Mouse (Mus musculus) heart, embryonic 13.5 days (tissue): ENCODE measurements around the gene Sar1b. TPM values are rescaled to one million over a fixed set of nuclear protein-coding genes. Genes with fewer than 3 reads are reported as not detected.
"Not testable (repeated sequence)": the region's sequence is repeated elsewhere in the genome, so short reads cannot be mapped to it uniquely, and the experiment has no call there.

ENCODE experiments used
- ATAC-seq: fragments of 200-750 bp; cut with Nextera tagmentation; 2 replicates; pipeline ENCODE4 v1.8.0; 2017; ENCODE audit warnings: moderate TSS enrichment; ENCODE audit not compliant: insufficient number of reproducible peaks, low FRiP score, low TSS enrichment; ENCODE audit errors: extremely low read depth
- H3K27ac ChIP-seq: fragments of 300-500 bp; sonication (generic); replicated peaks from 2 replicates; pipeline ENCODE4 v1.5.1; 2015; ENCODE audit warnings: moderate library complexity, mild to moderate bottlenecking, inconsistent platforms
- H3K27me3 ChIP-seq: fragments of 300-500 bp; sonication (generic); replicated peaks from 2 replicates; pipeline ENCODE4 v1.6.1; 2015; ENCODE audit warnings: mild to moderate bottlenecking, inconsistent platforms
- H3K36me3 ChIP-seq: fragments of 300-500 bp; sonication (generic); 2 replicates; pipeline ENCODE4 v1.6.1; 2015; ENCODE audit warnings: mild to moderate bottlenecking, inconsistent platforms
- H3K4me1 ChIP-seq: fragments of 300-500 bp; sonication (generic); 2 replicates; pipeline ENCODE4 v1.6.1; 2015; ENCODE audit warnings: inconsistent platforms
- H3K4me2 ChIP-seq: fragments of 300-500 bp; sonication (generic); 2 replicates; pipeline ENCODE4 v1.6.1; 2015; ENCODE audit warnings: inconsistent platforms, mild to moderate bottlenecking, moderate library complexity
- H3K4me3 ChIP-seq: fragments of 300-500 bp; sonication (generic); 2 replicates; pipeline ENCODE4 v1.5.1; 2015; ENCODE audit warnings: moderate library complexity, mild to moderate bottlenecking, inconsistent platforms
- H3K9ac ChIP-seq: fragments of 300-500 bp; sonication (generic); 2 replicates; pipeline ENCODE4 v1.6.1; 2015; ENCODE audit warnings: inconsistent platforms, mild to moderate bottlenecking, moderate library complexity
- H3K9me3 ChIP-seq: fragments of 300-500 bp; sonication (generic); 2 replicates; pipeline ENCODE4 v1.6.1; 2016; ENCODE audit warnings: inconsistent platforms
- WGBS: fragments of 180-500 bp; shearing (Covaris S2); methylation state at CpG from one replicate; pipeline ENCODE4 v1.1.7; 2015; ENCODE audit warnings: mixed read lengths; 5-methylcytosine and 5-hydroxymethylcytosine counted together
- polyA plus RNA-seq: library from polyadenylated mRNA; unstranded; fragments of >200 nt; fragmentation: Nextera tagmentation; extraction: Ambion mirVana; gene quantifications from 2 replicates; pipeline ENCODE4 v1.2.1, GENCODE M21; 2015

Gene Sar1b
- polyA plus RNA-seq, 1 experiment from 2014 or later = 133 TPM

DNA sequence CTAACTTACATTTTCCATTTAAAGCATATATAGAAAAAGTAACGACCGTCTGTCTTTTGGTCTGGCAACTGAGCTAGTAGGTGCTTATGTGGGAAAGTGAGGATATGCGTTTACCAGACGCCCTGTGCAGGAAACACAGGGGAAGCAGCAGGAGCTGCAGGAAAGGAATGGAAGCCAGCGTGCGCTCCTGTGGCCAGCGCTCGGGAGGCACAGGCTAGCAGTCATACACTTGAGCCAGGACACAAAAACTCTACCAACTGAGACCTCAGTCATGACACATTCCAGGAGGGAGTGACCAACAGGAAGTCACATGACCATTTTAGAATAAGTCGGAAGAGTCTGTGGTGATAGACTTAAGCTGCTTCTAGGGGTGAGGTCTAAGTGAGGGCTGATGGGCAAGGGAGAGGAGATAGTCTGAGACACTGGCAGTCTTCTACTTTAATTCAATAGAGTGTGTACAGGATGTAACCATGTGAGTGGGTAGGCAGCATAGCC is 17.3 kb downstream of the Sar1b start:
- Histone ChIP-seq H3K9me3 (peaks cover under 1% of the 10 kb centered on the region; the same call in 1 of the 2 replicates), H3K4me1 (peaks cover 5% of the 10 kb centered on the region; the same call in 1 of the 2 replicates), H3K27ac (no peak overlapping the region), H3K4me3 (no peak overlapping the region), H3K4me2 (no peak overlapping the region), H3K27me3 (no peaks in the 10 kb centered on the region), H3K36me3 (peaks cover 59% of the 10 kb centered on the region), H3K9ac (no peak overlapping the region)
- WGBS = 77% methylated on average over 9 of the region's 9 CpGs
- ATAC-seq = no peak

DNA sequence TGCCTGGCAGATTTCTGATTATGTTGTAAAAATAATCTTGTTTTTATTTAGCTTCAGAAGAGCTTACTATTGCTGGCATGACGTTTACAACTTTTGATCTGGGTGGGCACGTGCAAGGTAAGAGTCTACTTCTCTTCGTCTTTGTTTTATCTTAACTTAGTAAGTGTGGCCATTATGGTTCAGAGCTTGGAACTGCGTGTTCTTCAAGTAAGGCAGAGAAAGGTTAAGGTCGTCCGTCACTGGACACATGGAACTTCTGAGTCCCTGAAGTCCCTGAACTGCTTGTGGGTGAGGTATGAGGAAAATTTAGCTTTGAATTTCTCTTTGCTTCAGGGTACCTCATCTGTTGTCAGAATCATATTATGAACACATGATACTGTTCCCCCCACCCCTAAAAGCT is 19.2 kb downstream of the Sar1b start:
- Histone ChIP-seq H3K4me2 (no peak overlapping the region), H3K4me3 (no peak overlapping the region), H3K27ac (no peak overlapping the region), H3K9ac (no peak overlapping the region), H3K36me3 (peaks cover 73% of the 10 kb centered on the region), H3K4me1 (peaks cover 5% of the 10 kb centered on the region; the same call in 1 of the 2 replicates), H3K27me3 (no peaks in the 10 kb centered on the region), H3K9me3 (peaks cover 3% of the 10 kb centered on the region; the same call in 1 of the 2 replicates)
- 80% methylated on average over 6 of the region's 6 CpGs for WGBS
- no peak for ATAC-seq

DNA sequence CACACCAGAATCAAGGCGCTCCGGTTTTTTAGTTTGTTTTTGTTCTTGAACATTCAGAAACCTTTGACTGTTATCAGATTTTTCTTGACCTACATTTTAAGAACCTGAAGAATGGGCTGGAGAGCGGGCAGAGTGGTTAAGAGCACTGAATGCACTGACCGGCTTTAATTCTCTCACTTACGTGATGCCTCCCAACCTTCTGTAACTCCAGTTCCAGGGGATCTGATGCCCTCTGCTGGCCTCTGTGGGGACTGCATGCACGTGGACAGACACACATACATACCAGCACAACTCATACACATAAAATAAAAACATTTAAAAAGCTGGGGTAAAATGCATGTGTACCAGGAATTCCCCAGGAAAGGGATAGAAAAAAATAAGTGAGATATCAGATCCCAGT is 22.4 kb downstream of the Sar1b start:
- H3K4me1 ChIP-seq = peaks cover 5% of the 10 kb centered on the region; the same call in 1 of the 2 replicates
- no peak overlapping the region for H3K27ac ChIP-seq
- no peak overlapping the region for H3K9ac ChIP-seq
- no peaks in the 10 kb centered on the region for H3K27me3 ChIP-seq
- no peak overlapping the region for H3K4me3 ChIP-seq
- H3K4me2 ChIP-seq = no peak overlapping the region
- peaks cover 90% of the 10 kb centered on the region for H3K36me3 ChIP-seq
- no peak for ATAC-seq
- WGBS = 87% methylated on average over 6 of the region's 6 CpGs
- peaks cover 3% of the 10 kb centered on the region; the same call in 1 of the 2 replicates for H3K9me3 ChIP-seq

DNA sequence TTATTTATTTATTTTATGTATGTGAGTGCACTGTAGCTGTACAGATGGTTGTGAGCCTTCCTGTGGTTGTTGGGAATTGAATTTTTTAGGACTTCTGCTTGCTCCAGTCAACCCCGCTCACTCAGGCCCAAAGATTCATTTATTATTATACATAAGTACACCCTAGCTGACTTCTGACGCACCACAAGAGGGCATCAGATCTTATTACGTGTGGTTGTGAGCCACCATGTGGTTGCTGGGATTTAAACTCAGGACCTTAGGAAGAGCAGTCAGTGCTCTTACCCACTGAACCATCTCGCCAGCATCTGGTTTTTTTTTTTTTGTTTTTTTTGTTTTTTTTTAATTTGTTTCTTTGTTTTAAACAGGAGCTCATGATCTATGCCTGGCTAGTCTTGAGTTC is 26.2 kb downstream of the Sar1b start:
- H3K4me3 ChIP-seq, H3K4me2 ChIP-seq, ATAC-seq, H3K27me3 ChIP-seq, H3K9me3 ChIP-seq, H3K4me1 ChIP-seq, H3K27ac ChIP-seq, H3K9ac ChIP-seq: not testable (repeated sequence)
- peaks cover 76% of the 10 kb centered on the region for H3K36me3 ChIP-seq
- WGBS = 82% methylated on average over 4 of the region's 4 CpGs

DNA sequence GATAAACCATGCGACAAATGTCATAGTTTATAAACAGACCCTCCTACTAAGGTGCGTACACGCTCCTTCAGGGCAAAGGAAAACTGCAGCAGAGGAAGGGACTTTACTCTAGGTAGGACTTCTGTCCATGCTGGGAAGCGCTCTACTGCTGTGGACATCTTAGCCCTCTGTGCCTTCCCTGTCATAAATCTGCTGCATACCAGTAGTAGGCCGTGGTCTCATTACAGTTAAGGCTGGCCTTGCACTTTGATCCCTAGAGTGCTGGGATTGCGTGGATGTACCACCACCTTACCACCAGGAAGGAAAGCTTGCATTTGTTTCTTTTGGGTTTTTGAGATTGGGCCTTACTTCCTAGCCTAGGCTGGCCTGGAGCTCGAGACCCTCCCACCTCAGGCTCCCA is 27.2 kb downstream of the Sar1b start:
- Histone ChIP-seq H3K9me3 (peaks cover 3% of the 10 kb centered on the region; the same call in 1 of the 2 replicates), H3K4me2 (no peak overlapping the region), H3K36me3 (peaks cover 69% of the 10 kb centered on the region), H3K4me3 (no peak overlapping the region), H3K27me3 (no peaks in the 10 kb centered on the region), H3K4me1 (no peaks in the 10 kb centered on the region), H3K27ac (no peak overlapping the region), H3K9ac (no peak overlapping the region)
- WGBS = 94% methylated on average over 7 of the region's 7 CpGs
- no peak for ATAC-seq

DNA sequence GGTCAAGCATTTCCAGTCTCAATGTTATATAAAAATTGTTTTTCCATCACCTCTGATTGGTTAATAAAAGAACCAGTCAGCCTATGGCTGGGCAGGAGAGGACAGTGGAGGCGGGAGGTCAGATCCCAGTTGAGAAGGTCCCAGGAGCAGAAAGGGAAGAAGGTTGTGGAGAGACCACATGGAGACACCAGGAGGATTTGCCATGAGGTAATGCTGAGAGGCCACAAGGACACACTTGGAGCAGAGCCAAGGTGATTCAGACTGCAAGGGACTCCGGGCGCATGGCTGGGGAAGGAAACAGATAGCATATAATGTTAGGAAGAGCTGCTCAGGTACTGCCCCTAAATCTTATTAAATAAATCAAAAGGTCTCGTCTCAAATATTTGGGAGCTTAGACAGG is 32.8 kb downstream of the Sar1b start:
- H3K27ac ChIP-seq = no peak overlapping the region
- peaks cover 16% of the 10 kb centered on the region for H3K36me3 ChIP-seq
- no peak overlapping the region for H3K4me2 ChIP-seq
- no peaks in the 10 kb centered on the region for H3K9me3 ChIP-seq
- peaks cover 13% of the 10 kb centered on the region for H3K4me1 ChIP-seq
- H3K4me3 ChIP-seq = no peak overlapping the region
- ATAC-seq = no peak
- H3K9ac ChIP-seq = no peak overlapping the region
- no peaks in the 10 kb centered on the region for H3K27me3 ChIP-seq
- 51% methylated on average over 4 of the region's 4 CpGs for WGBS

DNA sequence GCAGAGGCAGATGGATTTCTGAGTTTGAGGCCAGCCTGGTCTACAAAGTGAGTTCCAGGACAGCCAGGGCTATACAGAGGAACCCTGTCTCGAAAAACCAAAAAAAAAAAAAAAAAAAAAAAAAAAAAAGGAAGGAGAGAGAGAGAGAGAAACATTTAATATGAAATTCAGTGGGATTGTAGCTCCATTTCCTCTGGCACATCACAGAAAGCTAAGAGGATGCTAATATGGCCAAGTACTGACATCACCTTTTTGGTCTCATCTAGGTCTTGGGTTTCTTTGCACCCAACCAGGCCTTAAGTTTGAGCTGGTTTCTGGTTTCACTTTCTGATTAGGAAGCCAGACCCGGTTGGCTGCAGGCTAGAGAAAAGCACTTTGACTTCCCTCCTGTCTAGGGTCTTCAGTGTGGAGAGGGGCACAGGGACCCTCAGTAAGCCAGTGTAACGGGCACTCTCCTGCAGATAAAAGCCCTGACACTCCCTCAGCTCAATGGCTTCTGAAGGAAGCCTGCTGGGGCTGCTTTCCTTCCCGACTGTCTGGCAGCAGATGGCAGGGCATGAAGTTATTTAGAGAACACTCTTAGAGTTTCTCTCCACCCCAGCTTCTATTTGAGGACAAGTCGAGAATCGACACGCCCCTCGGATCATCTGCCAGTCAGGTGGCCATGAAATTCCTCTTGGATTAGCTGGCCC is 37.3 kb downstream of the Sar1b start:
- ATAC-seq = no peak
- peak overlapping the region; percentile 89 for H3K27ac ChIP-seq
- peak overlapping the region; percentile 74 for H3K9ac ChIP-seq
- peak overlapping the region; percentile 59 for H3K4me2 ChIP-seq
- no peaks in the 10 kb centered on the region for H3K36me3 ChIP-seq
- peak overlapping the region; percentile 18; the same call in 1 of the 2 replicates for H3K4me3 ChIP-seq
- no peaks in the 10 kb centered on the region for H3K9me3 ChIP-seq
- WGBS = 21% methylated on average over 8 of the region's 8 CpGs
- H3K4me1 ChIP-seq = peaks cover 20% of the 10 kb centered on the region
- H3K27me3 ChIP-seq = no peaks in the 10 kb centered on the region

DNA sequence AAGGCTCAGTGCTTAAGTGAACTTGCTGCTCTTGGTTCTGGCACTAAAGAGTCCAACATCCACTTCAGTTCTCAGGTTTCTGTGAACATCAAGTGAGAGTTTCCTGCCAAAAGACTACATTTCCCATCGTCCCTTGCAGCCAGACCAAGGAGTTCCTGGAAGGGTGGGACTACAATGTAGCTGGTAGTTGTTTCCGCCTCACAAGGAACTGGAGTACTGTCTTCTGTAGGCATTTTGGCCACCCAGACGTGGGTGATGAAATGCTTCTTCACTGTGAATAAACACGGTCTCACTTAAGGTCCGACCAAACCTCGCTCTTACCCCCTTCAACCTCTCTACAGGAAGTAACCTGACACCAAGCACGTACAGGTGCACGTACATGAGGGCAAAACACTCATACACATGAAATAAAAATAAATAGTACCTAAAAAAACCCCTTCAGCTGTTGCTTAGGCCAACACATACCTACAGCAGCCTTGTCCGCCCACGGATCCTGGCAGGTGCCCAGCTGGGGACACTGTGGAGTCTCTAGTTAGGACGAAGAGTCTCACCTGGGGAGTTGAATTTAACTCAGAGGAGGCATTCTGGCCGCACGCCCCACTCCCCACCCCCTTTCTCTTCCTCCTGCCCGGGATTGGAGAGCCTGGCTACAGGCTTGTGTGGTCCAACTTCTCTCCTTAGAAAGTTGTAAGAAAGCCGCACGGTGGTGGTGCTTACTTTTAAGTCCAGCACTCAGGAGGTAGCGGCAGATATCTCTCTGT is 41.9 kb downstream of the Sar1b start:
- 16% methylated on average over 17 of the region's 17 CpGs for WGBS

DNA sequence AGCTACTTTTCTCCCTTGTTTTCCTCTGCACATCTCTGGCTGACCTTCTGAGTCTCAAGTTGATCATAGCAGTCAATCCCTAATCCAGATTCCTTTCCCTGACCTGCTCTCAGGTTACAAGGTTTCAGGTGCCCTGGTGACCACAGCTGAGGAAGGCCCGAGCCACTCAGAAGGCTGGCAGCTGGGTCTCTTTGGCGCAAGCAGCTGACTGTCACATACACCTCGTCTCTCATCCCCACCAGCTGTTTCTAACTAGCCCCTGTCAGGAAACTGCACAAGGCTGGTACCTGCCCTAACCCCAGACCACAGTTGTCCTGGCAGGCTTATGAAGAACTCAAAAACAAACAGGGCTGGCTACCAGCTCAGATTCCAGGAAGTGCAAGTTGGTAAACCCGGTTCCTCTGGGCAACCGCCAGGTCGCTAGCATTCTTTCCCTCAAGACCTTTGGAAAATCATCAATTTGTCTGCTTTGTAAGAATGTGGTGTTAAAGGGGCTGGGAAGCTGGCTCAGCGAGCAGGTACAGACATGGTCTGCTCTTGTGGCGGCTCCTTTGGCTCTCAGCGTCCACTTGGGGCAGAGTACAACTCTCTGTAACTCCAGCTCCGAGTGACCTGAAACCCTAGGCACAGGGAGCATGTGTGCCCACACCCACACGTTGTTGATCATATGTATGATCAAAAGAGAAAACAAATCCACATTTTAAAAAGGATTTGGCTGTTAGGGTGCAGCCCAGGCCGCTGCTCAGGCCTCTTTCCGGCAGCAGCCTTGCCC is 43.8 kb downstream of the Sar1b start:
- Histone ChIP-seq H3K9ac (no peak overlapping the region), H3K4me3 (no peak overlapping the region), H3K4me1 (peaks cover 4% of the 10 kb centered on the region; the same call in 1 of the 2 replicates), H3K4me2 (no peak overlapping the region), H3K27ac (no peak overlapping the region), H3K27me3 (no peaks in the 10 kb centered on the region), H3K9me3 (no peaks in the 10 kb centered on the region), H3K36me3 (no peaks in the 10 kb centered on the region)
- 49% methylated on average over 13 of the region's 13 CpGs for WGBS
- ATAC-seq = no peak

More for the DNA sequence above, 41.9 kb downstream of the Sar1b start:
- 0 out of 2 replicates have a peak overlapping the region, but pooled peaks have one; percentile 20 for H3K27ac ChIP-seq
- H3K4me3 ChIP-seq = peak overlapping the region; percentile 63
- ATAC-seq = no peak
- peak overlapping the region; percentile 75 for H3K9ac ChIP-seq
- no peaks in the 10 kb centered on the region for H3K36me3 ChIP-seq
- no peaks in the 10 kb centered on the region for H3K9me3 ChIP-seq
- peak overlapping the region; percentile 80 for H3K4me2 ChIP-seq
- H3K27me3 ChIP-seq = no peaks in the 10 kb centered on the region
- H3K4me1 ChIP-seq = peaks cover 13% of the 10 kb centered on the region

DNA sequence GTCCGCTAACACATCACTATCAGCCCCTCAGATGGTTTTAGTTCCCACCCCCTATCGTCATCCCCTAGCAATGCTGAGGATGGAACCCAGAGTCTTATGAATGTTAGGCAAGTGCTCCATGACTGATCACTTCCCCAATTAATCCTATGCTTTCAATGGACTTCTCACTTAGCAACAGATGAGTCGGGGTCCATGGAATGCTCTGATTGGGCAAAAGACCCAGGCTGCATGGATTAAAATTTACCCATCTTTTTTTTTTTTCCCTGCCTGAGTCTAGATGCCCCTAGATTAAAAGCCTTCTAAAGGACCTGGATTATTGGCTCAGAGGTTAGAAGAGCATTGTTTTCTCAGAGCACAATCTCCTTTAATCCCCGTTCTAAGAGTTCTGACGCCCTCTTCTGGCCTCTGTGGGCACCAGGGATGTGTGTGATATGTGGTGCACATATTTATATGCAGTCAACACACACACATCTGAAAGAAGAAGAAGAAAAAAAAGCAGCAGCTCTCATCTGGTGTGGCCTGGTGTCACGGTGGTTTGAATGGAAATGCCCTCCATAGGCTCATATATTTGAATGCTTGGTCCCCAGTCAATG is 46.2 kb downstream of the Sar1b start:
- Histone ChIP-seq H3K9me3 (no peaks in the 10 kb centered on the region), H3K4me1 (peaks cover 4% of the 10 kb centered on the region; the same call in 1 of the 2 replicates), H3K27me3 (no peaks in the 10 kb centered on the region), H3K4me3 (no peak overlapping the region), H3K27ac (no peak overlapping the region), H3K9ac (no peak overlapping the region), H3K4me2 (no peak overlapping the region), H3K36me3 (no peaks in the 10 kb centered on the region)
- ATAC-seq = no peak
- WGBS = 56% methylated on average over 6 of the region's 6 CpGs

DNA sequence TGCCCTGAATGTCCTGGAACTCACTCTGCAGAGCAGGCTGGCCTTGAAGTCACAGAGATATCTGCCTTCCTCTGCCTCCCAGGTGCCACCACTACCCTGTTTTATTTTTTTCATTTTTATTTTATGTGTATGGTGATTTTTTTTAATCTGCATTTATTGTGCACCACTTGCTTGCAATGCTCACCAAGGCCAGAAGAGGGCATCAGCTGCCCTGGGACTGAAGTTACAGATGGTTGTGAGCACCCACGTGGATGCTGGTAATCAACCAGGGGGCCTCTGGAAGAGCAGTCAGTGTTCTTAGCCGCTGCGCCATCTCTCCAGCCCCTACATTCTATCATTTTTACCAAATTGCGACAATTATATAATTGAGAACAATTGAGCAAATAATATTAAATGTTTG is 47.7 kb downstream of the Sar1b start:
- no peaks in the 10 kb centered on the region for H3K9me3 ChIP-seq
- WGBS = 82% methylated on average over 4 of the region's 4 CpGs
- no peaks in the 10 kb centered on the region for H3K27me3 ChIP-seq
- no peak overlapping the region for H3K4me3 ChIP-seq
- no peak overlapping the region for H3K9ac ChIP-seq
- ATAC-seq = no peak
- no peaks in the 10 kb centered on the region for H3K4me1 ChIP-seq
- no peak overlapping the region for H3K27ac ChIP-seq
- H3K36me3 ChIP-seq = no peaks in the 10 kb centered on the region
- H3K4me2 ChIP-seq = no peak overlapping the region
